Mouse (Mus musculus): ENCODE data around the gene Drc3. TPM values are rescaled to one million over a fixed set of nuclear protein-coding genes. Genes with fewer than 3 reads are reported as not detected.

The Drc3 gene
- total RNA-seq (2021) = 1 to 10 TPM; 2.0 to 3.2 TPM
- long read RNA-seq, experiment 1, partial matches to known transcripts = 0 of 3 reads
- long read RNA-seq, experiment 1, other reads (novel, unspliced or antisense) = 2 of 3 reads
- long read RNA-seq, experiment 2, partial matches to known transcripts = 0 of 4 reads
- long read RNA-seq, experiment 2, other reads (novel, unspliced or antisense) = 1 of 4 reads

DNA sequence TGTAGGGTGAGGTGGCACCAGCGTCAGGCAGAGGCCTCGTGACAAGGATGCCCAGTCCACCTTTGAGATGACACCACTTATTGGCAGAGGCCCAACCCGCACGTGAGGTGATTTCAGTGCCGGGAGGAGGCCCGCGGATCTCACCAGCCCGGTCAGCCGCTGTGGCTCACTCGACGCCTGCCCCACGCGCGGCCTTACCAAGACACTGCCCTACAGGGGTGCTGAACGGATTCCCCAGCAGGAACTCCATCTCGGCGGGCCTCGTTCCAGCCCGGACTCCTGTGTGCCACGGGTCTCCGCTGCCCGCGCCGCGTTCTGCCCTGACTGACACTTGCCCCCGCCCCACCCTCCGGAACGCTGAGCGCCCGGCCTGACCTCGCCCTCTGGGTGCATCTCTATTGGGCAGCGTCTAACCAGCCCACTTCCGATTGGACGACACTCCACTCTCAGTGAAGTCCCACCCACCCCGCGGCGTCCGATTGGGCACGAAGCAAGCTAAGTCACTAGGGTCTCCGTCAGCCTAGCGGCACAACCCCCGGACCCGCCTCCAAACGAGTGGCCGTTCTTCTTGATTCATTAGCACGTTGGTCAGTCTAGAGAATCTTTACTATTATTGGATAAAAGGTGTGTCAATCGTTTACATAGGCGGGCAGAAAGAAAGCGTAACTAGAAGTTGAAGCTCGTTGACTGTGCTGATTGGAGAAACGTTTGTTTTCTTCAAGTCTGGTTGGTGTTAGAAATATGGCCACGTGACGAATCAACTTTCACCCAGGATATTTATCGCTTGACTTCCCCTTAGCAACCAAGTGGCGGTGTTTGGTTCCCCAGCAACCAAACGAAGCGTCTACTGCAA is at the start of gene Drc3, which contains the start of gene Tom1l2:
Gene Drc3 (plus strand): TSS at position 771 of the 853 bp plus-strand sequence.
Gene Tom1l2 (minus strand): TSS at position 347 of the 853 bp plus-strand sequence.
- intact Hi-C loops (cut with DNase I) = loop anchor here (1.0 to 5.0 kb wide), 2 partner anchors 45 to 60 kb away; no protein-coding TSS in a partner anchor
- peak; percentile 97 for DNase-seq

GRCm38 (mm10) chr11:60303497-60303896 is 49.6 kb upstream of the Drc3 start:
- no peak for DNase-seq
- intact Hi-C loops (cut with DNase I) = no loop called here

DNA sequence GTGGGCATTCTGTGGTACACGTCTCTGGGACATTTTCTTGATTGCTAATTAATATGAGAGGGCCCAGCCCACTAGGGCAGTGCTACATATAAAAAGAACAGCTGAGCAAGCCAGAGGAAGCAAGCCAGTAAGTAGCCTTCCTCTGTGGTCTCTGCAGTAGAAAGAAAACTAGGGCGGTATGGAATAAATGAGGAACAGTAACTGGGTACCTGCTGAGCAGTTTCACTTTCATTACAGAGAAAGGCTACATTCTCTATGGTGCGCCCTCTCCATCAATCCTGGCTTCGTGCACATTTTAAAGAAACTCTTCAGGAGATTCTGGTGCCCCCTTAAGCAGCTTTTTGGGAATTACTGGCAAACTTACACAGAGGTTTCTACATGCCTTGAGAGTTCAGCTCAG is 47.5 kb upstream of the Drc3 start:
- no peak for DNase-seq
- intact Hi-C loops (cut with DNase I) = loop anchor here (5.0 kb wide), 2 partner anchors 47 to 107 kb away; partner anchors contain the start of genes Drc3 and Tom1l2

DNA sequence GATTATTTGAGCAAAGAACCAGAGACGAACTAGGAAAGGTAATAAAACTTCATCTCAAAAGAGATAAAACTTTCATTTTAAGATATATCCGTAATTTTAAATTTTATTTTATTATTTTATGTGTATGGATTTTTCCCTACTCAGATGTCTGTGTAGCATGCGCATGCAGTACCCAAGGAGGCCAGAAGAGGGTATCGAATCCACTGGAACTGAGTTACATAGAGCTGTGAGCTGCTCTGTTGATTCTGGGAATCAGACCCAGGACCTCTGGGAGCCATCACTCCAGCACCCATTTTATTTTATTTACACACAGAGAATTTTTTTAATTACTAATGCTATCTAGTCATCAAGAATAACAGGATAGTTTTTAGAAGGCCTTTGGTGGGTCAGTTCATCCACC is 46.3 kb upstream of the Drc3 start:
- DNase-seq = peak; percentile 34 to 64
- intact Hi-C loops (cut with DNase I) = loop anchor here (5.0 kb wide), 2 partner anchors 45 to 105 kb away; partner anchors contain the start of genes Drc3 and Tom1l2

- no peak for DNase-seq
- intact Hi-C loops (cut with DNase I) = loop anchor here (5.0 kb wide), 2 partner anchors 45 to 105 kb away; partner anchors contain the start of genes Drc3 and Tom1l2
Observed at GRCm38 (mm10) chr11:60307375-60307825, 45.7 kb upstream of the Drc3 start.

DNA sequence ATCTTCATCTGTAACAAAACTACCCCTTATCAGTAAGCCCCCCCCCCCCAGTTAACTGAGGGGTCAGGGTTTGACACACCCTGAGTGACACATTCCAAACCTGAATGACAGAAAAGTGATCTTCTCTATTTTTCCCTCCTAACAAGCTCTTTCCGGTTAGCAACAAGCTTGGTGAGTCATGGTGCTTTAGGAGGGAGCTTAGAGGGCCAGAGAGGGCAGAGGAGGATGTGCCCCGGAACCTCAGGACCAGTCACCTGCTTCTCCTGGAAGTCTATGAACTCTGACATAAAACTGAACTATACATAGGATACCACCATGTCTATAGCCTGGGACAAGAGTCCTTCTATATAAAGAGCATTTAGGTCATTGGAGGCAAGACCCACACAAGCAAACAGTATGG is 45.1 kb upstream of the Drc3 start:
- no peak for DNase-seq
- intact Hi-C loops (cut with DNase I) = loop anchor here (5.0 kb wide), 2 partner anchors 44 to 104 kb away; partner anchors contain the start of genes Drc3 and Tom1l2

DNA sequence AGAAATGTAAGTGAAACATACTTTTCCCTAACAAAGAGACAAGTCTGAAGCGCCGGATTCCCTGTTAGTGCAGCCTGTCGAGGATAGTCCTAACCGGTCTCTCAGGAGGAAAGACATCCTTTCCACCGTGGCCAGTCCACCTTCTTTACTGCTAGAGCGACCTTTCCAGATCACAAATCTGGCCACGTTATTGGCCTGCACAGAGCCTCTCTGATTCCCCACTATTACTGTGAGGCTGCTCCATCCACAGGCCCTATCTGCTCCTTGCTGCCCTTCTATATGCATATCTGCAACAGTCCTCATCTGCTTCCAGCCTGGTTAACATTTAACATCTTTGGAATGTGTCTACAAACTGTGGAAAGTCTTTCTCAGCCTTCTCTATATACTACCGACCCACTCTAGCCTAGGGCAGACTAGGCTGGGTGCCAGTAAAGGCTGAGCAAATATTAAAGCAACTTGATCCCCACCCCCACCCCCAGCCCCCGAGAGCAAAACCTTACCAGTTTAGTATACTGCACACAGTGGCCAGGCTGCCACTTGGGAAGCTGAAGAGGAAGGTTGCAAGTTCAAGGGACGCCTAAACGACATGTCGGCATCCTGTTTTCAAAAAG is 44.5 kb upstream of the Drc3 start:
- no peak for DNase-seq
- intact Hi-C loops (cut with DNase I) = loop anchor here (5.0 kb wide), 2 partner anchors 44 to 104 kb away; partner anchors contain the start of genes Drc3 and Tom1l2

- intact Hi-C loops (cut with DNase I) = loop anchor here (5.0 kb wide), 2 partner anchors 42 to 102 kb away; partner anchors contain the start of genes Drc3 and Tom1l2
- no peak for DNase-seq
Observed at GRCm38 (mm10) chr11:60309875-60310274, 43.3 kb upstream of the Drc3 start.

DNA sequence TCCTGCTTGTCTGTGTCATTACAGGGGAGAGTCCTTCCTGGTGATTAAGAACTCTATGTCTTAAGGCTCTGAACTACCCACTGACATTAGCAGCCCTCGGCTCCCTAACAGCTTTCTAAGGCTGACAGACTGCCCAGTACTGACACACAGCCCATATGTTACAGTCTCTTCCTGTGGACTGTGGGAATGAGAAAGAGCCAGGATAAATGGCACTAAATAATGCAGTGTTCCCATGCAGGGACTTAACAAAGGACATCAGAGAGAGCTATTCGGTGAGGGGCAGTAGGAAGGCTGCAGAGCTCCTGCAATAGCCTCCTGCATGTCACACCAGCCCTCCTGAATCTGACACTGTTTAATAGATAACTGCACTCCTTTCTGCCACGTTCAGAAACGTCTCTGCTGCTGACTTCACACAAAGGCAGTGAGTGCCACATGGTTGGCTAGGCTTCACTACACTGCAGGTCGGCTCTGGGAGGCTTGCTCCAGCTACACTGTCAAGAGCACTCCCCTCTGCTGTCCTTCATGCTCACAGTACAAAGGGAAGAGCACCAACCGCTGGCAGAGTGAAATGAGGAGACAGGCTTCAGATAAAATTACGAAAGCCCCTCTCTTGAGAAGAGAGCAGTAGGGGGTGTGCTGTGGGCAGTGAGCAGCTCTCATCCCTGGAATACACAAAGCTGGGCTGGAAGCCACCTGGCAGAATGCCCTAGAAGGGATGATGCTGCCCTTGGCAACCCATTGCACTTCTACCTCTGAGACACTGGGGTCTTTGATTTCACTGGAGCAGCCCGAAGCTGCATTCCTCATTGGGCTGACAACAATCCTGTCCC is 41.9 kb upstream of the Drc3 start:
- intact Hi-C loops (cut with DNase I) = no loop called here
- DNase-seq = peak; percentile 68 to 83

GRCm38 (mm10) chr11:60316250-60316649 is 36.9 kb upstream of the Drc3 start:
- DNase-seq = no peak
- intact Hi-C loops (cut with DNase I) = no loop called here

DNA sequence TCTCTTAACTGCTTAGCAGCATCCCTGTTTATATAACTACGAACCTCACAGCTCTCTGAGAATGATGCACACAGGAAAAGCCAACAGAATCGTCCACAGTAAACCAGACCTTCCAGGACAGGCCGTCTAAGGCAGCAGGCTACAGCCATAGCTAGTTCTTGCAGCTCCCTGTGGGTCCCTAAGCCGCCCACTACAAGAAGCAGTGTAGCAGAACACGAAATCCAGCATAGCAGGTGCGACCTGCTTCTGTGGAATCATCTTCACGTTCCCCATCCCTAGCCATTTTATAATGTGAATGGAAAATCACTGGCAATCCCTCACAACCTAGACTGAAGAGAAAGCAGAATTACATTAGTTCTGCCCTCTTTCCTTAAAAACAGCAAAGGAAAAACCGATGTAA is 36.2 kb upstream of the Drc3 start:
- no peak for DNase-seq
- intact Hi-C loops (cut with DNase I) = no loop called here

DNA sequence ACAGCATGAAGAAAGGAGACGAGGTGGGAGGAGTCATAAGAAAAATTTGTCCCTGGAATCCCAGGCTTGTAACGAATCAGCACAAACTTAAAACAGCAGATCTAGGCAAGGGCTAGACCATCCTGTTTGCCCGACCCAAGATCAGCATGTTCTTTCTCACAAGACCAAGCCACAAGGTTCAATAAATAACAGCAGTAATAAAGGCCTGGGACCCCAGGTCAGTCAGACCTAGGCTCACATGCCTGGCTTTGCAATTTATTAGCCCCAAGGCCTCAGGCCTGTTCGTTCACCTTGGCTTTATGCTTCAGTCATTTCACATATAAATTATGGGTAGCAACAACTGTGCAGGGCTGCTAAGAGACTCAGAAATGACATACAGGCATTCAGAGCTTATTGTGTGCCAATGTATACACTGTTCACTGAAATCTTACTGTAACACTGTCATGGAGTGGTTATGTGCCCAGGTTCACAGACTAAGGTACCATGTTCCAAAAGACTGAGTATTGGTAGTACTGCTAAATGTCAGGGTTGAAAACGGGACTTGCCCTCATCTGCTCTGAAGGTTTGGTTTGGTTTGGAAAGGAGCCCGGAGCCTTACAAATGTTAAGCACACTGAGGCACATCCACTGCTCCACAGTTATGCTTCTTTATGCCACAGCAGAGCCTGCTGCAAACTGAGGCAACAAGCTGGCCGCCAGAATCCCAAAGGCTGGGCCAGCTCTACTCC is 35.6 kb upstream of the Drc3 start:
- DNase-seq = no peak
- intact Hi-C loops (cut with DNase I) = no loop called here

GRCm38 (mm10) chr11:60318716-60319115 is 34.4 kb upstream of the Drc3 start:
- intact Hi-C loops (cut with DNase I) = no loop called here
- peak in 1 of 2 experiments; percentile 29 for DNase-seq

DNA sequence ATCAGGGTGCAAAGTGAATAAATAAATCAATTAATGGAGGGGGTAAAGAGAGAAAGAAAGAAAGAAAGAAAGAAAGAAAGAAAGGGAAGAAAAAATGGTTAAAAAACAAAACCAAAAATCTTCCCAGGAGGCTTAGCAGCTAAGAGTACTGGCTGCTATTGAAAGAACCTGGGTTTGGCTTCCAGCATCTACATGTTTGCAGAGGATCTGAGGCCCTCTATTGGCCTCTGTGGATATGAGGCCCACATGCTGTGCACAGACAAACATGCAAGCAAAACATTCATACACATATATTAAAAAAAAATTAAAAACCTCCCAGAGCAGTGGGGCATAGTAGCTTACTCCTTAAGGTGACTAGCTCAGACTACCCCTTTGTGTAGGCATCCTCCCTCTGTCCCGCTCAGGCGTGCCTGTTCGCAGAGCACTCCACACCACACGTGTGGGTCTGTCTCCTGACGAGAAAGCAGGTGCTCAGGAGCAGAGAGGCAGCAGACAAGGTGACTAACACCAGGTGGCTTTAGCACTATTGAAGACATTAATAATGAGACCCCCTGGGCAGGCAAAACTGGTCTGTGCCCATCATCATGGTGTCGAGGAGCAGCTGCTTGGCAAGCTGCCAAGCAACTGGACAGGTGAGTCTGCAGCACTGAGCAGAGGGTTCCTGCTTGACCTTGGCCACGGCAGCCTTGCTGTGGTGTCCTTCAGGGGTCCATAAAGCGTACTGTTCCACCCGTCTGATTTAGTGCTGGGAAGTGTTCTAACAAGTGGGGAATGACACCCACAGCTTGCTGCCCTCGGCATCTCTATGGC is 33.7 kb upstream of the Drc3 start:
- intact Hi-C loops (cut with DNase I) = no loop called here
- DNase-seq = no peak

DNA sequence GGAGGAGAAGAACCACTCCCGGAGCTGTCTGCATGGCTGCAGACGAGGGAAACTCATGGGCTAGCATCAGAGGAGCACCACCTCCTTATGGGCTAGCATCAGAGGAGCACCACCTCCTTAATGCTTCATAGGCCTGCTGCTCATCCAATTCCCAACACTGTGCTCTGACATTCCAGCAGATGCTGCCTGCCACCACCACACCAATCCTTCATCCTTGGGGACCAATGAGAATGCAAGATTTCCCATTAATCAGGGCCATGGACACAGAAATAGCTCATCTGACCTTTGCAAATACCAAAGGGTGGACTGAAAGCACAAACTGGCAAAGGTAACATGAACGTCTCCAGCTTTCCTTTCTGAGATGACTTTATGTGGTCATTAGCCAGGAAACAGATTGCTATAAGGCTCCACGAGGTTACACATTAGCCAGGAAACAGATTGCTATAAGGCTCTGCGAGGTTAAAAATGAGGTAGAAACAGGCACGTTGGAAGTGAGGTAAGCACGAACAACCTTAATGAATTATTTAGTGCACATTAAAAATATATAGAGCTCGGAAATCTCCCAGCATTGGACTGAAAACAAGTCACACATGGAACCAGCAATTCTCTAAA is 32.6 kb upstream of the Drc3 start:
- no peak for DNase-seq
- intact Hi-C loops (cut with DNase I) = no loop called here

- intact Hi-C loops (cut with DNase I) = no loop called here
- DNase-seq = no peak
Observed at GRCm38 (mm10) chr11:60321438-60321837, 31.7 kb upstream of the Drc3 start.

- no peak for DNase-seq
- intact Hi-C loops (cut with DNase I) = no loop called here
Observed at GRCm38 (mm10) chr11:60323731-60324130, 29.4 kb upstream of the Drc3 start.

- intact Hi-C loops (cut with DNase I) = no loop called here
- DNase-seq = no peak
Observed at GRCm38 (mm10) chr11:60330551-60330950, 22.6 kb upstream of the Drc3 start.
